Mouse (Mus musculus): ENCODE measurements around the gene Ptprr. TPM values are rescaled to one million over a fixed set of nuclear protein-coding genes. Genes with fewer than 3 reads are reported as not detected.

The Ptprr gene
- polyA plus RNA-seq, 1 experiment from 2014 or later, result 6.3 TPM

- DNase-seq (ENCODE audit: low spot score) (peak; percentile 25), ATAC-seq (no peak)
- WGBS, result 81% methylated on average over 13 of the region's 13 CpGs
- Histone ChIP-seq H3K4me2 (ENCODE audit: low read length) (no peak overlapping the region), H3K27me3 (replicated peaks; ENCODE audit: control insufficient read depth, insufficient read depth, low read length) (no peaks in the 10 kb centered on the region), H3K27ac (ENCODE audit: low read depth, low read length) (no peak overlapping the region; the same call in 1 of the 2 replicates), H3K36me3 (ENCODE audit: control insufficient read depth, insufficient read depth, low read length) (no peaks in the 10 kb centered on the region), H3K9ac (ENCODE audit: low read length) (no peak overlapping the region), H3K4me1 (ENCODE audit: control insufficient read depth, insufficient read depth, low read length) (no peaks in the 10 kb centered on the region), H3K4me3 (ENCODE audit: low read depth, low read length) (no peak overlapping the region), H3K9me3 (replicated peaks; ENCODE audit: control insufficient read depth, low read length) (no peaks in the 10 kb centered on the region)
Observed at GRCm38 (mm10) chr10:116260658-116261433, 242.8 kb downstream of the Ptprr start.

GRCm38 (mm10) chr10:116261559-116261958 lies 243.5 kb downstream of the Ptprr start:
- ATAC-seq (no peak), DNase-seq (ENCODE audit: low spot score) (no peak)
- WGBS, result 73% methylated on average over 5 of the region's 5 CpGs
- no peaks in the 10 kb centered on the region for H3K9me3 ChIP-seq (replicated peaks; ENCODE audit: control insufficient read depth, low read length)
- H3K4me3 ChIP-seq (ENCODE audit: low read depth, low read length), result no peak overlapping the region
- H3K27ac ChIP-seq (ENCODE audit: low read depth, low read length), result no peak overlapping the region
- no peaks in the 10 kb centered on the region for H3K4me1 ChIP-seq (ENCODE audit: control insufficient read depth, insufficient read depth, low read length)
- no peaks in the 10 kb centered on the region for H3K27me3 ChIP-seq (replicated peaks; ENCODE audit: control insufficient read depth, insufficient read depth, low read length)
- H3K36me3 ChIP-seq (ENCODE audit: control insufficient read depth, insufficient read depth, low read length), result no peaks in the 10 kb centered on the region
- no peak overlapping the region for H3K4me2 ChIP-seq (ENCODE audit: low read length)
- H3K9ac ChIP-seq (ENCODE audit: low read length), result no peak overlapping the region

DNA sequence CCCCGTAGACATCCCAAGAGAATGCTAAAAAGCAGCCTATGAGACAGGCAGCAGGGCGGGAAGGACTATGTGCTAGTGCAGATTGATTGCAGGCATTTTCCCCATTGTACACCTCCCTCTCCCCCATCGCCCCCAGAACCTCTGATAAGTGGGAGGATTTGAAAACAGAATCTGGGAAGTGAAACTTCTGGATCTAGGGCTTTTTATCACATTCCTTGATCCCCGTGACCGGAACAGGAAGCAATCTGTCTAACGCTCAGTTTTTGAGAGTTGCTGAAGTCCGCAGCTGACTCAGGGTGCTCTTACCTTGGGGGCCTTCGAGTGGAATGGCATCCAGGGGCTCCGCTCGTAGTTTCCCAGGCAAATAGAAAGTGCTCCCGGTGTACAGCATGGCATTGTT lies 246.5 kb downstream of the Ptprr start:
- DNase-seq (ENCODE audit: low spot score) (no peak), ATAC-seq (no peak)
- H3K27me3 ChIP-seq (replicated peaks; ENCODE audit: control insufficient read depth, insufficient read depth, low read length), result no peaks in the 10 kb centered on the region
- 87% methylated on average over 11 of the region's 11 CpGs for WGBS
- H3K4me3 ChIP-seq (ENCODE audit: low read depth, low read length), result no peak overlapping the region
- no peaks in the 10 kb centered on the region for H3K36me3 ChIP-seq (ENCODE audit: control insufficient read depth, insufficient read depth, low read length)
- H3K9me3 ChIP-seq (replicated peaks; ENCODE audit: control insufficient read depth, low read length), result no peaks in the 10 kb centered on the region
- no peak overlapping the region for H3K4me2 ChIP-seq (ENCODE audit: low read length)
- H3K4me1 ChIP-seq (ENCODE audit: control insufficient read depth, insufficient read depth, low read length), result no peaks in the 10 kb centered on the region
- no peak overlapping the region for H3K9ac ChIP-seq (ENCODE audit: low read length)
- no peak overlapping the region for H3K27ac ChIP-seq (ENCODE audit: low read depth, low read length)

DNA sequence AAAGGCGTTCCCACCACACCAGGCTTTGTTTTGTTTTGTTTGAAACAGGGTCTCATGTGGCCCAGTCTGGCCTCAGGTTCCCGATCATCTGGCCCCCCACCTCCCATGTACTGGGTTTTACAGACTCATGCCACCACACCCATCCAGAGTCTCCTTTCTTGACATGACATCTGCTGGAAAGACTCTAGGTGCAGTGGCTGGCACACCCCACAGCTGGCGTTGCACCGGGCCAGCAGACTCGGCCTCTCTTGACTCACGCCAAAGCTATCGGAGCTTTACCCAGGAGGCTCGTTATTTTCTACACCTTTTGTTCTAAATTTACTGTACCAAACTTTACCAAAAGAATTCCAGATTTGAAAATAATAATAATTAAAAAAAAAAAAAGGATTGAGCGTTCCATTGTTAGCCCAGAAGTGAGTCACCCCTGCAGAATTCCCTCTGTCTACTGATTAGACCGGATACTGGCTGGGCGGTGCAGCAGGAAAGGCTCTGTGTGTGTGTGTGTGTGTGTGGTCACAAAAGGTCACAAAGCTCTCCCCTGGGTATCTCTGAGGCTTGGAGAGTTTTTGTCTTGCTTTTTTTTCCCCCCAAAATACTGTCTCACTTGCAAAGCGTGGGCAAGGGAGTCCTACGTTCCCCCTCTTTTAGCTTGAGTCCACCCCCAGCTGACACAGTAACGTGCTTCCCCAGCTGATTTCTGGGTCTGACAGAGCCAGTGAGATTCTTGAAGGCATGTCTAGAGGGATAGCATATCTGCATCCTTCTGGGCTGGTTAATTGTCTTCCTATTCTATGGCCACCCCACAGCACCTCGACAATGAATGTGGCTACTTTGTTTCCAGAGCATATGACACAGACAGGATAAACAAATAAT lies 248.8 kb downstream of the Ptprr start:
- Histone ChIP-seq H3K9me3 (replicated peaks; ENCODE audit: control insufficient read depth, low read length) (no peaks in the 10 kb centered on the region), H3K36me3 (ENCODE audit: control insufficient read depth, insufficient read depth, low read length) (no peaks in the 10 kb centered on the region), H3K4me3 (ENCODE audit: low read depth, low read length) (no peak overlapping the region), H3K9ac (ENCODE audit: low read length) (no peak overlapping the region), H3K4me2 (ENCODE audit: low read length) (no peak overlapping the region), H3K4me1 (ENCODE audit: control insufficient read depth, insufficient read depth, low read length) (no peaks in the 10 kb centered on the region), H3K27me3 (replicated peaks; ENCODE audit: control insufficient read depth, insufficient read depth, low read length) (no peaks in the 10 kb centered on the region), H3K27ac (ENCODE audit: low read depth, low read length) (no peak overlapping the region)
- ATAC-seq, result no peak
- no peak for DNase-seq (ENCODE audit: low spot score)
- WGBS, result 66% methylated on average over 15 of the region's 15 CpGs

- WGBS, result 82% methylated on average over 4 of the region's 4 CpGs
Observed at GRCm38 (mm10) chr10:116267434-116267822, 249.4 kb downstream of the Ptprr start.

GRCm38 (mm10) chr10:116268343-116268742 lies 250.3 kb downstream of the Ptprr start:
- no peaks in the 10 kb centered on the region for H3K36me3 ChIP-seq (ENCODE audit: control insufficient read depth, insufficient read depth, low read length)
- H3K4me2 ChIP-seq (ENCODE audit: low read length), result no peak overlapping the region
- H3K9me3 ChIP-seq (replicated peaks; ENCODE audit: control insufficient read depth, low read length), result no peaks in the 10 kb centered on the region
- no peak overlapping the region for H3K4me3 ChIP-seq (ENCODE audit: low read depth, low read length)
- no peak for ATAC-seq
- no peak overlapping the region for H3K9ac ChIP-seq (ENCODE audit: low read length)
- no peak overlapping the region for H3K27ac ChIP-seq (ENCODE audit: low read depth, low read length)
- no peak for DNase-seq (ENCODE audit: low spot score)
- H3K27me3 ChIP-seq (replicated peaks; ENCODE audit: control insufficient read depth, insufficient read depth, low read length), result no peaks in the 10 kb centered on the region
- WGBS, result 55% methylated on average over 4 of the region's 4 CpGs
- H3K4me1 ChIP-seq (ENCODE audit: control insufficient read depth, insufficient read depth, low read length), result no peaks in the 10 kb centered on the region

More at GRCm38 (mm10) chr10:116267434-116267822, 249.4 kb downstream of the Ptprr start:
- no peaks in the 10 kb centered on the region for H3K27me3 ChIP-seq (replicated peaks; ENCODE audit: control insufficient read depth, insufficient read depth, low read length)
- H3K27ac ChIP-seq (ENCODE audit: low read depth, low read length), result no peak overlapping the region
- H3K4me2 ChIP-seq (ENCODE audit: low read length), result no peak overlapping the region
- no peaks in the 10 kb centered on the region for H3K9me3 ChIP-seq (replicated peaks; ENCODE audit: control insufficient read depth, low read length)
- ATAC-seq, result no peak
- DNase-seq (ENCODE audit: low spot score), result no peak
- no peak overlapping the region for H3K9ac ChIP-seq (ENCODE audit: low read length)
- no peak overlapping the region for H3K4me3 ChIP-seq (ENCODE audit: low read depth, low read length)
- no peaks in the 10 kb centered on the region for H3K4me1 ChIP-seq (ENCODE audit: control insufficient read depth, insufficient read depth, low read length)
- no peaks in the 10 kb centered on the region for H3K36me3 ChIP-seq (ENCODE audit: control insufficient read depth, insufficient read depth, low read length)

- ATAC-seq (no peak), DNase-seq (ENCODE audit: low spot score) (no peak)
- 81% methylated on average over 12 of the region's 12 CpGs for WGBS
- Histone ChIP-seq H3K36me3 (ENCODE audit: control insufficient read depth, insufficient read depth, low read length) (no peaks in the 10 kb centered on the region), H3K27me3 (replicated peaks; ENCODE audit: control insufficient read depth, insufficient read depth, low read length) (no peaks in the 10 kb centered on the region), H3K9me3 (replicated peaks; ENCODE audit: control insufficient read depth, low read length) (no peaks in the 10 kb centered on the region), H3K4me3 (ENCODE audit: low read depth, low read length) (no peak overlapping the region), H3K9ac (ENCODE audit: low read length) (no peak overlapping the region), H3K4me1 (ENCODE audit: control insufficient read depth, insufficient read depth, low read length) (no peaks in the 10 kb centered on the region), H3K27ac (ENCODE audit: low read depth, low read length) (peak overlapping the region; percentile 27; the same call in 1 of the 2 replicates), H3K4me2 (ENCODE audit: low read length) (no peak overlapping the region)
Observed at GRCm38 (mm10) chr10:116270646-116271469, 252.8 kb downstream of the Ptprr start.

DNA sequence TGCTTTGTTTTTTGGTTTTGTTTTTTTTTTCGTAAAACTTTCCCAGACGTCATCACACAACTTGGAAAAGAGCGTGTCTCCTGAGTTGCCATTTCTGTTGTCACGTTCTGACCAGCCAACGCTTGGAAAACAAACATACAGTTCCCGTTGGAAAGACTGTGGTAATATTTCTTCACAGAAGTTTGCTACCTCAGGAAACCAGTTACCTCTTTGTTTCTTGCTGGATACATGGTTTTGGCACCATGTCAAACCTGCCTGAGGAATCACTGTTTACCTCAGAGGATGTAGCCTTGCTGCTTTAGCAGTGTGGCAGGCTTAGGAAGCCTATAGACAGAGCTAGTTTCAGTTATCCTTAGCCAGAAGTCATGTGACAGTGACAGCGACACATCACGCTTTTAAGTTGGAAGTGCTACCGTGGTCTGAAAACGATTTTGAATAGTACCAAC lies 253.5 kb downstream of the Ptprr start:
- Histone ChIP-seq H3K4me2 (ENCODE audit: low read length) (no peak overlapping the region), H3K4me1 (ENCODE audit: control insufficient read depth, insufficient read depth, low read length) (no peaks in the 10 kb centered on the region), H3K27me3 (replicated peaks; ENCODE audit: control insufficient read depth, insufficient read depth, low read length) (no peaks in the 10 kb centered on the region), H3K9ac (ENCODE audit: low read length) (no peak overlapping the region), H3K4me3 (ENCODE audit: low read depth, low read length) (no peak overlapping the region), H3K36me3 (ENCODE audit: control insufficient read depth, insufficient read depth, low read length) (no peaks in the 10 kb centered on the region), H3K9me3 (replicated peaks; ENCODE audit: control insufficient read depth, low read length) (no peaks in the 10 kb centered on the region), H3K27ac (ENCODE audit: low read depth, low read length) (no peak overlapping the region)
- peak; percentile 8 for DNase-seq (ENCODE audit: low spot score)
- 91% methylated on average over 10 of the region's 10 CpGs for WGBS
- ATAC-seq, result no peak

Data from forebrain, embryonic 14.5 days (tissue).